Mouse (Mus musculus) bone marrow macrophage, adult 2 months (primary cell): Measurements from ENCODE around the gene Ppp1r36.

Experiments
- CTCF ChIP-seq: IDR thresholded peaks from 2 replicates; pipeline ENCODE4 v1.5.1; 2012; ENCODE audit warnings: low read depth, mild to moderate bottlenecking, low read length, moderate library complexity
- POLR2A ChIP-seq: IDR thresholded peaks from 2 replicates; pipeline ENCODE4 v1.6.1; 2012; ENCODE audit warnings: mild to moderate bottlenecking, low read depth, low read length, borderline replicate concordance

DNA sequence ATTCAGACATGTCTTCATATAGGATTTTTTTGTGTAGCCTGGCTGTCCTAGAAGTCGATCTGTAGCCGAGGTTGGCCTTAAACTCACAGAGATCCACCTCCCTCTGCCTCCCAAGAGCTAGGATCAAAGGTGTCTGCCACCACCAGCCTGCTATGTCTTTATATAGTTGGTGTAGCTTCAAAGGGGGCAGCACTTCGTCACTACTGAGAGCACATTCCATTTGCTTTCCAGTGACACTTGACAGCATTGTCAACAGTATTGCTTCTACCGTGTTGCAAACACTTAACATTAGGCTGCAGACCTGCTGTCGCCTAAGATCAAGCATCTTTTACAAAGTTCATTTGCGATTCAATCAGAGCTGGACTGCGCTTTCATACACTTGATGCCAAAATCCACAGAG lies 16.8 kb downstream of the Ppp1r36 start:
- TF ChIP-seq CTCF = no peak
- TF ChIP-seq POLR2A = no peak
